Mouse (Mus musculus): ENCODE measurements around the gene Sgms1.
A peak's percentile ranks its signal among the peaks of the same experiment; 100 is the strongest.
"Not testable (repeated sequence)": the region's sequence is repeated elsewhere in the genome, so short reads cannot be mapped to it uniquely, and the experiment has no call there.

Gene Sgms1

DNA sequence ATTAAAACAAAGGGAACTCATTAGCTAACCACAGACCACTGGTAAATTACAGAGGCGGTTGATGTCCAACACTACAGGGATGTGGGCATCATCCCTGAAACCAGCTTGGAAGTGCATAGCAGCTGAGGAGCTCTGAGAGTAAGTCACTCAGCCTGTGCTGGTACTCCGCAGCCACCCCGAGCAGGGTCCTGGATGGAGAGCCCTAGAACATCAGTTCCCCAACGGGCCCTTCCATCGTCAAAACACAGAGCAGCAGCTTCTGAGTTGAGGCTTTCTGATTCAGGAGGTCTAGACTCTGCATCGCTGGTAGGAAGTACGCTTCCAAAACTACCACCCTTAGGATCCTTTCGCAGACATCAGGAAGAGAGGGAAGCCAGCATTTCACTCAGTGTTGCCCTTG is 5.8 kb downstream of the Sgms1 start:
- no peak for DNase-seq (ENCODE audit: low spot score)

DNA sequence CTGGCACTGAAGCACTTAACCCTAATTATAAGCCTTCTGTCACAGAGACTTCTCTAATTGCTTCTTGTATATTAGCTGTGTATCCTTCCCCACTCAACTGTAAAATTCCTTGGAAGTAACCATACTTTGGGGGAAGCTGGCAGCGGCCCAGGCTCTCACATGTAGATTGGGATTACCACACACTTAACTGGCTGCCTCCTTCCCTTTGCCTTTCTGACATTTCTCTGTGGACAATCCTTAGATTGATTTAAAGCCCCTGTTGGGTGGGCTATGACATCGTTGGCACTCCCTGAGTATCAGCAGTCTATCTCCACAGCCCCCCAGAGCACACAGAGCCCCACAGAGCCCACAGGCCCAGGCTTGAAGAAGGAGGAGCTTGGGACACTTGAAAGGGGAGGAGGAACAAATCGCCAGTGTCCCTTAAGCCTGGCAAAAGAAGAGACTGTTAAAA is 8.0 kb downstream of the Sgms1 start:
- DNase-seq (ENCODE audit: low spot score): no peak

DNA sequence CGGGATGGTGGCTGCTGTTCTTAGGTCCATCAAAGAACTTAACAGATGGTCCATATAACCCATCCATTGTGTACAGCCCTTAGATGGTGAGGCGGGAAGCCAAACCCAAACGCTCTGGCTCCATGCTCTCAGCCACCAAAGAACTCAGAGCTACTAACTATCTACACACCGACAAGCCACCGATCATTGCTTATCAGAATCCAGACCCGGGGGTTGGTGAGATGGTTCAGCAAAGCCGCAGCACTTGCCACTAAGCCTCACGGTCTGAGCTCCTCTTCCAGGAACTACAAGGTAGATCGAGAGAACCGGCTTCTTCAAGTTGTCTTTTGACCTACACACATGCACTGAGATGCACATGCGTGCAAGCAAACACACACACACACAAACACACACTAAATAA is 8.8 kb downstream of the Sgms1 start:
- no peak for DNase-seq (ENCODE audit: low spot score)

DNA sequence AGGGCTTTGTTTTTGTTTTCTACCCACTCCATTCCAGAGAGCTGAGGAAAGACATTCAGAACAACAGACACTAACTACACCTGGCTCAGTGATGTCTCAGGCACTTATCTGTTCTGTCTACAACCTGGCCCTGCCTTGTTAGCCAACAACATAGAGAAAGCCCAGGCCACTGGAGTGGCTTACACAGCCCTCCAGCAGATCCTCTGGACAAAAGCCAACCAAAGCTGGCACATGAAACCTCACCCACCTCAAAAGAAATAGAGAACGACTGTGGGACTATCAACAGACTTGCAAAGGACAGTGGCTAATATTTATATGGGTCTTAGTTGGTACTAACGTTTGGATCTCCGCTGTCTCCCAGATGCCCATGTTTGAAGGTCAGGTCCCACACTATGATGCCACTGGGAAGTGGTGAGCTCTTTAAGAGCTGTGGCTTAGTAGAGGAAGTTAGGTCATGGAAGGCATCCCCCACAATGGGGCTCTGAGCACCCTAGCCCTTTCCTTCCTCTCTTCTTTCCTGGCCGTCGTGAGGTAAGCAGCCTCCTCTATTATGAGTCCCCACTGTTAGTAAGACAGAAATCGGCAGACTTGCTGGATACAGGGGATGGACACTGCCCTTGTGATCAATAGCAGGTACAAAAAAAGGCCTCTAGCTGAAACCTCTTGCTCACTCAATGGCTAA is 10.1 kb downstream of the Sgms1 start:
- DNase-seq (ENCODE audit: low spot score): no peak

DNA sequence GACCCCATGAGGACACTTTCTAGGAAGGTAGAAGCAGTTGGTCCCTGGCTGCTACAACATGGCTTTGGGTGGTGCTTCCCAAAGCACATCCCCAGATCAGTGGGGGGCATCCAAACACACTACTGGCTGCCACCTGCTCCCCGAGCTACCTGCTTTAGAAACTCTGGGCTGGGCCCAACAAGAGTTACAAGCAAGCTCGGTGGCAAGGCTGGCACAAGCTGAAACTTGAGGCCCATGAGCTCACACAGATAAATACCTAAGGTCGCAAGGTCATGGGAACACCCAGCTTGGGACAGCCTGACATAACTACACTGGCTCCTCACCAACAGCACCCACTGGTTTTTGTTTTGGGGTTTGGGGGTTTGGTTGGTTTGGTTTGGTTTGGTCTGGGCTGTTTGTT is 10.9 kb downstream of the Sgms1 start:
- no peak for DNase-seq (ENCODE audit: low spot score)

DNA sequence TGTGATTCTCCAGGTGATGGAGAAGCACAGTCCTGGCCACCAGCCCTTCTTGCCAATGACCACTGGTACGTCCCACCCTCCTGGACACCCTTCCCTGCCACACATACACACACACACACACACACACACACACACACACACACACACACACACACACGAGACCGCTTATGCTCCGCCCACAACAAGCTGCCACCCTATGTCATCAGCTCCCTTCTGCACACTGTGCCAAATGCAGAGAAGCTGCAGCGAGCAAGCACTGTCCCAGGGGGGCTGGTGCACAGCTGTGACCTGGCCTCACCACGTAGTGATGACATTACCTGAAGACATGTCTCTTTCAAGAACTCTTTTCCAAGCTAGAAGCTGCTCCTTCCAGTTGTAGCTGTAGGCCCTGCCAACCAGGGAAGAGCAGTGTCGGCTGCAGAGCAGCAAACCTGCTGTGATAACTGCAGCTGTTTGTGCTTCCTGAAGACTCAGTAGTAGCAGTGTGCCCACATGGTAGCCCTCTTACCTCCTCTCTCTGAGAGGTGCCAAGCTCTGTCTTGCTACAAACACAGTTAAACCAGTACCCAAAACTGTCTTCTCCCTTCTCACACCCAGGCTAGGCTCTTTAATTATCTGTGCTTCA is 11.7 kb downstream of the Sgms1 start:
- DNase-seq (ENCODE audit: low spot score): no peak

DNA sequence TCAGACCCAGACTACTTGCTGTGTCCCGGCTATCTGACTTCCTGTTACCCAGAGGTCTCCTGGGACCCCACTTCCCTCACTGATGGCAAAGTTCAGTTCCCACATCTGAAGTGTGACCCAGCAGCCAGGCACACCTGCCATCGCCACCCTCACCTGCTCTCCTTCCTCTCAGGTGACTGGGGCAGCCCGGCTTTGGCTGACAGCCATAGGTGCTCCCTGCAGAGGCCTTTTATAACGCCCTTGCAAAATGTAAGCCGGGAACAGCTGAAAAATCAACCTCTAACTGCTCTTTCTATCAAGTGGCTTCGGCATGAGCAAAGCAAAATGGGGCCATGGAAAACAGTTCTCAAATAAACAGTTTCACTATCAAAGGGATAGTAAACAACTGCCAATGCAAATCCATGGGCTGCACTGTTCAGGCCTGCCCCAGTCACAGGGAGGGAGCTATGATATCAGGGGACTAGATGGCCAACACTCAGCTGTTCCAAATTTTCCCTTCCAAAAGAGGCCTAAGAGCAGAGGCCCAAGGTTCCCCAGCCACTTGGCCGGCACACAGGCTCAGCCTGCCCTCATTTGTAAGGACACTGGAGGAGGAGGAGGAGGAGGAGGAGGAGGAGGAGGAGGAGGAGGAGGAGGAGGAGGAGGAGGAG is 12.5 kb downstream of the Sgms1 start:
- peak; percentile 33 for DNase-seq (ENCODE audit: low spot score)

DNA sequence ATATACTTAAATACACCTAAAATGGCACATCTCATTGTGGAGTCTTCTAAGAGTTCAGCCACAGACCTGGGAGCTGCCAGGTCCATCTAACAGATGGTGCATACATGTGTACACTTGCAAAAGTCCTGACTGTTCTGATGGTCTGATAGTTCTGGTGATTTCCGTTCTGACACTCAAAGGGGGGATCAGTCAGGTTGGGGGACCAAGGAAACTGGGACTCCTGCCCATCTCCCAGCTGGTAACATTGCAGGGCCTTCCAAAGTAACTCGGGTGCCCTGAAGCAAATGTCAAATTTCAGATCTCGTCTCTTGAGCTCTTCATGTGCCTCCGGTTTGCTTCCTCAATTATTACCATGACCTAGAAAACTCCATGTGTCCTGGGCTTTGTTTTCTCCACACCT is 13.5 kb downstream of the Sgms1 start:
- DNase-seq (ENCODE audit: low spot score): no peak

DNA sequence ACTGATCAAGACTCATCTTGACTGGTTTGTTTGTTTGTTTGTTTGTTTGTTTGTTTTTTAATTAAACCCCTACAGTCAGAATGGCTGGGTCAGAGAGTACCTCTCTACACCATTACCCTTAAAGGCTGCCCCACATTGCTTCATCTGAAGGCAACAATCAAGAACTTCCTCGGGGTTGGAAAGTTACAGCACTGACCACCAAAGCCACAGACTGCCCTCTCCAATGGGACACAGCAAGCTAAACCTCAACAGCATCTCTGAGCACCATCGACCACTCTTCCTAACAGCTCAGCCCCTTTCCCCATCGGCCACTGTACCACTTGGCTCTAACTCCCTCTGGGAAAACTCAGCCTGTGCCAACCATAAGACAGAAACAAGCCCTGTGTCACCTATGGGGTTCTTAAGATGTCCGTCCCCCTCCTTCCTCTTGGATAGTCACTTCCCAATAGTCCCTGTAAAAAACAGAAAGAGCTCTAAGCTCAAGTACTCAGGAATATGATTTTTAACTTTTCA is 14.0 kb downstream of the Sgms1 start:
- DNase-seq (ENCODE audit: low spot score): no peak

DNA sequence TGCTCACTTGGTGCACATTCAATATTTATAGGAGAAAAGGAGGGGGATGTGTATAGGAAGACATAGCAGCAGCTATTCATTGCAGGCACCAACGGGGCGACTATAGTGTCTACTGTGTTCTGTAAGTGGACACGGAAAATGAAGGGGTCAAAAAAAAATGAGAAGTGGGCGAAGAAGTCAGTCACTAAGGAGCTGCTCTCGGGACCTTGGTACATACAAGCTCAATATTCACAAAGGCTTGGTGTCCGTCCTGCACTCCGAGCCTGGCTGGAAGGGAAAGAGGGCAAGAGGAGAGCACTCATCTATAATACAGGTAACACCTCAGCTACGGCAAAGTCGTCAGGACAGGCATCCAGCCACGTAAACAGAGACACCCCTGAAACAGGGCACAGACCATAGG is 14.8 kb downstream of the Sgms1 start:
- no peak for DNase-seq (ENCODE audit: low spot score)

DNA sequence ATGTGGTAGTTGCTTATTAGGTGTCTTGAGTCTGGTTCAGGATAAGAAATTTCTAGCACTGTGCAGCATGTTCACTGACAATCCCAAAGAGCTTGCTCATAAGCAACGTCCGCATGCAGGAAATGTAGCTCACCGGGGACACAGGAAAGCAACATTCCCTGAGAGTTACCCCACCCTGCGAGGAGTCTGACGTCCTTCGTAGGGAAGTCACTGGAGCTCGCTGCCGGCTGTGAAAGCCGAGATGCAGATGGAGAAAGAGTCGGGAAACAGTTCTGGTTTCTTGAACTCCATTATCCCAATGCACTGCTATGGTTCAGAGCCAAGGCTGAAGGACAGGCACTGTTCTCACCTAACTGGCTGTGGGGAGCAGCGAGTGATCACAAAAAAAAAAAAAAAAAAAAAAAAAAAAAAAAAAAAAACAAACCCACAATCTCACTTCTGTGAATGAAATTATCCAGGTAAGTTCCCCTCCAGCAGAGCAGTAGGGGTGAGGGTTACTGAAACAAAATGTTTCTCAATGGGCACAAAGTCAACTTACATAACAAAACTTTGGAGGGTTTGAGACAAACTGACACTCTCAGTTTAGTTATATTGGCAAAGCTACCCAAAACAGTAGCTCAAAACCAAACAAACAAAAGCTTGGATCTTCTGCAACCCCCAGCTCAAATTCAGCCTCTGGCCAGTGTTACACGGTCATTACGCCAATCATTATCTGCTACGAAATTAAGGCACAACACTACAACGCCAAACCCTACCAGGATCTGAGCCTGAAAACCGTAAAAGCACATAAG is 15.5 kb downstream of the Sgms1 start:
- no peak for DNase-seq (ENCODE audit: low spot score)

DNA sequence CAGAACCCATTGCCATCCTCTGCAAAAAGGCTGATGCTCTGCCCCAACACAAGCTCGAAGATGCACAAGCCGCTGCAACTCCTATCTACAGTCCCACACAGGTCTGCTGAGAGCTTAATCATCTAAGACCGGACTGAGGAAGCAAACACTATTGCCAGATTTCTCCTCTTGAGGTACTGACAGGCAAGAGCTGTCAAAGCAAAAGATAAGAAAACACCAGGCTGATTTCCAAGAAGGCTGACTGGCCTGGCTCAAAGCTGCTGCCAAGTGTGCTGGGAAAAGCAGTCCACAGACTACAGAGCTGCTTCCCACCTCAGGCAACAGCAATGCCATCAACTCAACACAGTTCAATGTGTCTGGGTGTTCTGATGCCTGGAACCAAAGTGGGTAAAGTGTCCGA is 17.1 kb downstream of the Sgms1 start:
- DNase-seq (ENCODE audit: low spot score): no peak

DNA sequence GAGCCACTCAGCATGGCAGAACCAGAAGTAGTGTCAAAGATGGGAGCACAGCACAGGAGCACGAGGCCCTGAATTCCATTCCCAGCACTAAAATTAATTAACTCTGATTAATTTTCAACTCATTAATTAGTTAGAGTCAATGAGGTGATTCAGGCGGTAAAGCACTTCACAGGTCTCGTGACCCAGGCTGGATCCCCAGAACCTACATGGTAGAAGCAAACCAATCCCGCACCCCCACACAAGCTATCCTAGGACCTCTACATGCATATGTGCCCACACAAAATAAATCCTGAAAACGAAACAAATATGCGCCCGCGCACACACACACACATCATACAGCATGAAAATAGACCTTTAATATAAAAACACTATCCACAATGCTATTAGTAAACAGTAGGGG is 22.2 kb downstream of the Sgms1 start:
- DNase-seq (ENCODE audit: low spot score): no peak

DNA sequence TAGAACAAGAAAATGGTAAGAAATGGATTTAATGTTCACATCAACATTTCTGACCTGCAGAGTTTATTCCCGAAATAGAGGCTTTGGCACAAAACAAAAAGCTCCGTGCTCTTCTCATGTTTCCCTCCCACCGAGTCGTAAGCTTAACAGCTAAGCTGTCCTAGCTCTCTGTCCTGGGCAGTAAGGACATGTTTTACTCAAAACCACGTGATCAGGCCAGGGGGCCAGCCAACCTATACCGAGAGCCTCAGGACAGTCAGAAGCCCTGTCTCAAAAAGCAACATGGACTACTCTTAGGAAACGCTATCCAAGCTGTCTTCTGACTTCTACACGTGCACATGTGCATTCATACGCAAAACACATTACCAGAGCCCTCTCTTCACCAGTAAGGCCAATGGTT is 23.1 kb downstream of the Sgms1 start:
- no peak for DNase-seq (ENCODE audit: low spot score)

DNA sequence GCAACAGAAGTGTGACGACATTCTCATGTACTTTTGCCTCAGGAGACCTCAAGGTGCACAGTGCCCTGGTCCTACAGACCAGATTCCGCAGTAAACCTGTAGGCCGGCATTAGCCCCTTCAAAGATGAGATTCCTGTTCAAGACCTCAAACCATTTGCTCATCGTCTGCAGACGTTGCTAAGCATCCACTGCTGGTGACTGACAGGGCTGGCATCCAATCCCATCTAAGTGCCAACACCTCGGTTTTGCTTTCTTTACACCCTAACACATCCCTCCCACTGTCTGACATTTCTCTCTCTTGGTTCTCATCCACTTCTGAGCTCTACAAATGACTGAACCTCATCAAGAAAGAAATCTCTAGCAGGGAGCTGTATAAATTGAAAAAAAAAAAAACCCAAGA is 24.4 kb downstream of the Sgms1 start:
- no peak for DNase-seq (ENCODE audit: low spot score)

DNA sequence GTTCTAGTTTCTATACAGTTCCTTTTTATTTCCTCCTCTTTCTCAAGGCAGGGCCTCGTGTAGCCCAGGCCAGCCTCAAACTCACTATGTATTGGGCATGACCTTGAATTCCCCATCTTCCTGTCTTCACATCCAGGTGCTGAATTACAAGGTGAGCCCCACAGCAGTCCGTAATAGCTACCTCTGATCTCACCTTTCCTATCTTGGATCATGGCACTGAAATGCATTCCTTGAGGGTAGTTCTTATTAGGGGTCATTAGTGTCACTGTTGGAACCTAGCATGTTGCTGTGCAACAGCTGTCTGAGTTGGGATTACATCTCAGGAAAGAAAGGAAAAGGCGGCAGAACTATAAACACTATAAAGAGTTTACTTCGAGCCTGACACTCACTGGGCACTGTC is 25.9 kb downstream of the Sgms1 start:
- no peak for DNase-seq (ENCODE audit: low spot score)

DNA sequence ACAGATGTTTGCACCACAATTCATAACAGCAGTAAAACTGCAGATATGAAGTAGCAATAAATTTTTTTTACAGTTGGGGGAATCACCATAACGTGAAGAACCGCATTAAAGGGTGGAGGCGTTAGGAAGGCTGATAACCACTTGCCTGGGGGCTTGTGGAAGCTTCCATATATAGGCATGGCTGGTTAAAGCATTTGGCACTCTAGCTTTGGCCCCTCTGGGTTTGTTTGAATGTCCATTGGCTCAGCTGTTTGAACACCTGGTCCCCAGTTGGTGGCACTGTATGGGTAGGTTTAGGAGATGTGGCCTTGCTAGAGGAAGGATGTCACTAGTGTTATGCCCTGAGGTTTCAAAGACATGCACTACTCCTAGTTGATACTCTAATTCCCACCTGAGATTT is 27.0 kb downstream of the Sgms1 start:
- no peak for DNase-seq (ENCODE audit: low spot score)

DNA sequence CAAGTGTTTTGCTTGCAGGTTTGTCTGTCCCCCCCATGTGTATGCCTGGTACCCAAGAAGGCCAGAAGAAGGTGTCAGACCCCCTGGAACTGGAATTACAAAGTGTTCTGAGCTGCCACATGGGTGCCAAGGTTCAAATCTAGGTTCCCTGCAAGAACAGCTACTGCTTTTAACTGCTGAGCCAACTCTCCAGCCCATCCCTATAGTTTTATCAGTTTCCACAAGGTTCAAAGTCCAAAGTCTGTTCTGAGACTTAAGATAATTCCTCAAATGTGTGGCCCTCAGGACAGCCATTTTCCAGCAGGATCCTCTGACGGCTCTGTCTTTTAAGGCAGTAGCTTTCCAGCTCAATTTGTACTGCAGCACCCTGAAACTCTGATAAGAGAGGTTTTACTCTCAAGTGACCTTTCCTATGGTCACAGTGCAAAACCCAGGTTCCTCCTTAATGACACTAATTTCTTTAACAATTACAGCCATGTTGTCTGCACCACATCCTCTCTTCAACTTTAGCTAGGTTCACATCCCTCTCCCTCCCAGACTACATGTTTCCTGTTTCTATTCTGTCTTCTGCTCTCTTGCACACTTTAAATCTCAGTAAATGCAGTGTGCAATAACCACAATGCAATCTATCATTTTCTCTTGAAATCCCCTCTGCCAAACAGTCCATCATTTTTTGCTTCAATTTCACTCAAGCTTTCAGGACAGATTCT is 28.4 kb downstream of the Sgms1 start:
- DNase-seq (ENCODE audit: low spot score): no peak

DNA sequence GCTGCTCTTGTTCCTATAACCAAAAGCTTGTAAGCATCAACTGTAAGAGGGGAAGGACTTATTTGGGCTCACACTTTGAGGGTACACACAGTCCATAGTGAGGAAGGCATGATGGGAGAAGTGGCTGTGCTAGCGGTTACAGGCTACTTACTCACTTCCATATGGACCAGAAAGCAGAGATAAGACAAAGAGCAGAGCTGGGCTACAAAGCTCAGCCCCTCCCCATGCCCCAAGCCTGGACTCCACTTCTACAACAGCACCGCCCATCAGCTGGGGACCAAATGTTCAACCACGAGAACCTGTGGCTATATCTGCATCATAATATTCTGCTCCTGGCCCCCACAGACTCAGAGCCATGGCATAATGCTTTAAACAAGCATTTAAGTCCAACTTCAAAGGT is 29.0 kb downstream of the Sgms1 start:
- no peak for DNase-seq (ENCODE audit: low spot score)

DNA sequence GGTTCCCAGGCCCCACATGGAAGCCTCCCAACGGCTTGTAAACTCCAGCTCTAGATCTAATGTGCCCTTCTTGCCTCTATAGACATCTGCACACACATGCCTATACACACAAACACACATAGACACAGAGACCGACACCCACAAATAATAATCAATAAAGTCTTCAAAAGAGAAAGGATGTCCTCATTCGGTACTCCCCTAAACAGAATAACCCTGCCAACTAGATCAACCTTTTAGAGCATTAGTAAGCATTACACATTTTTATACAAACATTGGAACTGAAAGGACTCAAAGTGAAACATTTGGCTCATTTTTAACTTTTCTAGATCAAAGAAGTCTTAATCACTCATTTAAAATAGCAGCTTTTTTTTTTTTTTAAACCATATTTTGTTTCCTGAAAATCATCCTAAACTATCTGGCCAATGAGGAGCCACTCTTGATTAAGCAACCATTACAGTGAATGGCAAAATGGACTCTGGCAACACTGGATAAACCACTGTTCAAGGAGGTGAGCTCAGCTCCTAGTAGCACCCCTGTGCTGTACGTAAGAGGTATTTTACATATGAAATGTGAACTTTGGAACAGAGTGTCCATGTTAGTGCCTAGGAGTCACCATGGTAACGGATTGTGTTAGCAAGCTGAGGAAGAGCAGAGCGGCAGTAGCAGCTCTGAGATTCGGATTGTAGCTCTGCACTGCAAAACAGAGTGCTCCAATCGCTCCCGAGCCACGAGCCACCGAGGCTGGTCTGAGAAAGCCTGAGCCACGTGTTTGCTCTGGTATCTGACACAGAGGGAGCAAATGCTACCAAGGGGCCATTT is 30.6 kb downstream of the Sgms1 start:
- no peak for DNase-seq (ENCODE audit: low spot score)

DNA sequence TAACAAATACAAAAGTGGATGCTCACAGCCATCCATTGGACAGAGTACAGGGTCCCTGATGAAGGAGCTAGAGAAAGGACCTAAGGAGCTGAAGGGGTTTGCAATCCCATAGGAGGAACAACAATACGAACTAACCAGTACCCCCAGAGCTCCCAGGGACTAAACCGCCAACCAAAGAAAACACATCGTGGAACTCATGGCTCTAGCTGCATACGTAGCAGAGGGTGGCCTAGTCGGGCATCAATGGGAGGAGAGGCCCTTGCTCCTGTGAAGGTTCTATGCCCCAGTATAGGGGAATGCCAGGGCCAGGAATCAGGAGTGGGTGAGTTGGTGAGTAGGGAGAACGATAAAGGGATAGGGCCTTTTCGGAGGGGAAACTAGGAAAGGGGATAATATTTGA is 31.5 kb downstream of the Sgms1 start:
- not testable (repeated sequence) for DNase-seq (ENCODE audit: low spot score)

Measured in urinary bladder, postnatal 14 days (tissue).